Mouse (Mus musculus) liver, postnatal 0 days (tissue): Measurements from ENCODE around the gene Gucy2d. TPM values are rescaled to one million over a fixed set of nuclear protein-coding genes. Genes with fewer than 3 reads are reported as not detected.

Experiments
- ATAC-seq: fragments of 200-750 bp; cut with Nextera tagmentation; 2 replicates; pipeline ENCODE4 v1.8.0; 2017; ENCODE audit warnings: mild to moderate bottlenecking, moderate library complexity
- DNase-seq: peaks from one replicate; pipeline ENCODE4 v3.0.0-alpha.2; 2016
- H3K27ac ChIP-seq: fragments of 300-500 bp; sonication (generic); 2 replicates; pipeline ENCODE4 v1.5.1; 2014; ENCODE audit warnings: antibody characterized with exemption, moderate library complexity, mild to moderate bottlenecking, low read depth
- H3K27me3 ChIP-seq: fragments of 300-500 bp; sonication (generic); 2 replicates; pipeline ENCODE4 v1.6.1; 2014; ENCODE audit warnings: low read length, control low read depth, mixed read lengths; ENCODE audit not compliant: insufficient read depth
- H3K36me3 ChIP-seq: fragments of 300-500 bp; sonication (generic); replicated peaks from 2 replicates; pipeline ENCODE4 v1.6.1; 2014; ENCODE audit warnings: mild to moderate bottlenecking, control low read depth, low read length, moderate library complexity, mixed read lengths; ENCODE audit not compliant: insufficient read depth
- H3K4me1 ChIP-seq: fragments of 300-500 bp; sonication (generic); 2 replicates; pipeline ENCODE4 v1.6.1; 2014; ENCODE audit warnings: antibody characterized with exemption, mild to moderate bottlenecking, control low read depth; ENCODE audit not compliant: insufficient read depth
- H3K4me2 ChIP-seq: fragments of 300-500 bp; sonication (generic); 2 replicates; pipeline ENCODE4 v1.6.1; 2014; ENCODE audit warnings: low read depth, mild to moderate bottlenecking, low read length, moderate library complexity, mixed read lengths
- H3K4me3 ChIP-seq: fragments of 300-500 bp; sonication (generic); 2 replicates; pipeline ENCODE4 v1.5.1; 2014; ENCODE audit warnings: low read depth, low read length
- H3K9ac ChIP-seq: fragments of 300-500 bp; sonication (generic); replicated peaks from 2 replicates; pipeline ENCODE4 v1.6.1; 2014; ENCODE audit warnings: mild to moderate bottlenecking, moderate library complexity
- H3K9me3 ChIP-seq: fragments of 300-500 bp; sonication (generic); 2 replicates; pipeline ENCODE4 v1.6.1; 2016; ENCODE audit warnings: mild to moderate bottlenecking, control low read depth, low read length, mixed read lengths
- CTCF ChIP-seq: sonication (generic); IDR thresholded peaks from 2 replicates; pipeline ENCODE4 v1.5.1; 2016; ENCODE audit warnings: antibody characterized with exemption, low read depth
- EP300 ChIP-seq: IDR thresholded peaks from 2 replicates; pipeline ENCODE4 v1.6.1; 2016; ENCODE audit warnings: antibody characterized with exemption, low read depth, mild to moderate bottlenecking
- WGBS: fragments of 180-500 bp; shearing (Covaris S2); extraction: QIAGEN DNeasy Blood & Tissue Kit; methylation state at CpG from one replicate; pipeline ENCODE4 v1.1.7; 2014; ENCODE audit not compliant: insufficient replicate concordance; 5-methylcytosine and 5-hydroxymethylcytosine counted together
- polyA plus RNA-seq: library from polyadenylated mRNA; unstranded; fragments of >200 nt; fragmentation: Nextera tagmentation; extraction: Ambion mirVana; gene quantifications from 2 replicates; pipeline ENCODE4 v1.2.1, GENCODE M21; 2015

Gene Gucy2d
- polyA plus RNA-seq, 1 experiment from 2014 or later = not detected

- 80% methylated on average over 10 of the region's 10 CpGs for WGBS
- Histone ChIP-seq H3K4me2 (no peak overlapping the region), H3K9ac (no peak overlapping the region)
These were observed 14.3 kb downstream of the Gucy2d start for GRCm38 (mm10) chr7:98454397-98455120.

GRCm38 (mm10) chr7:98460319-98460718 lies 20.1 kb downstream of the Gucy2d start:
- Histone ChIP-seq H3K9me3 (no peaks in the 10 kb centered on the region), H3K27ac (no peak overlapping the region), H3K4me1 (no peaks in the 10 kb centered on the region), H3K27me3 (no peaks in the 10 kb centered on the region), H3K36me3 (no peaks in the 10 kb centered on the region), H3K4me2 (no peak overlapping the region), H3K9ac (no peak overlapping the region), H3K4me3 (no peak overlapping the region)
- DNase-seq (no peak), ATAC-seq (no peak)
- TF ChIP-seq CTCF = no peak
- TF ChIP-seq EP300 = no peak
- WGBS = 73% methylated on average over 7 of the region's 7 CpGs

More at GRCm38 (mm10) chr7:98454397-98455120, 14.3 kb downstream of the Gucy2d start:
- H3K4me1 ChIP-seq = no peaks in the 10 kb centered on the region
- no peaks in the 10 kb centered on the region for H3K36me3 ChIP-seq
- H3K27me3 ChIP-seq = no peaks in the 10 kb centered on the region
- no peaks in the 10 kb centered on the region for H3K9me3 ChIP-seq
- no peak for DNase-seq
- H3K27ac ChIP-seq = no peak overlapping the region
- TF ChIP-seq EP300 (no peak), CTCF (no peak)
- H3K4me3 ChIP-seq = no peak overlapping the region
- ATAC-seq = no peak

GRCm38 (mm10) chr7:98469089-98469488 lies 28.9 kb downstream of the Gucy2d start:
- Histone ChIP-seq H3K36me3 (no peaks in the 10 kb centered on the region), H3K9ac (no peak overlapping the region), H3K4me1 (no peaks in the 10 kb centered on the region), H3K27me3 (no peaks in the 10 kb centered on the region), H3K4me3 (no peak overlapping the region), H3K27ac (no peak overlapping the region), H3K4me2 (no peak overlapping the region), H3K9me3 (no peaks in the 10 kb centered on the region)
- DNase-seq (no peak), ATAC-seq (no peak)
- 57% methylated on average over 3 of the region's 3 CpGs for WGBS
- TF ChIP-seq EP300 = no peak
- no peak for TF ChIP-seq CTCF

GRCm38 (mm10) chr7:98472529-98472928 lies 32.3 kb downstream of the Gucy2d start:
- no peak overlapping the region for H3K27ac ChIP-seq
- H3K9me3 ChIP-seq = no peaks in the 10 kb centered on the region
- H3K9ac ChIP-seq = no peak overlapping the region
- no peaks in the 10 kb centered on the region for H3K4me1 ChIP-seq
- ATAC-seq (no peak), DNase-seq (no peak)
- no peaks in the 10 kb centered on the region for H3K27me3 ChIP-seq
- 68% methylated on average over 2 of the region's 2 CpGs for WGBS
- no peaks in the 10 kb centered on the region for H3K36me3 ChIP-seq
- TF ChIP-seq CTCF (no peak), EP300 (no peak)
- no peak overlapping the region for H3K4me3 ChIP-seq
- no peak overlapping the region for H3K4me2 ChIP-seq

GRCm38 (mm10) chr7:98474558-98474957 lies 34.3 kb downstream of the Gucy2d start:
- no peak overlapping the region for H3K4me3 ChIP-seq
- H3K4me1 ChIP-seq = no peaks in the 10 kb centered on the region
- no peak overlapping the region for H3K27ac ChIP-seq
- H3K27me3 ChIP-seq = no peaks in the 10 kb centered on the region
- H3K9ac ChIP-seq = no peak overlapping the region
- TF ChIP-seq EP300 (no peak), CTCF (no peak)
- no peak for DNase-seq
- H3K36me3 ChIP-seq = no peaks in the 10 kb centered on the region
- WGBS = 65% methylated on average over 1 of the region's 1 CpGs
- no peak overlapping the region for H3K4me2 ChIP-seq
- no peaks in the 10 kb centered on the region for H3K9me3 ChIP-seq
- no peak for ATAC-seq

GRCm38 (mm10) chr7:98477153-98477552 lies 36.9 kb downstream of the Gucy2d start:
- TF ChIP-seq EP300 = no peak
- no peak overlapping the region for H3K9ac ChIP-seq
- ATAC-seq (no peak), DNase-seq (no peak)
- H3K36me3 ChIP-seq = no peaks in the 10 kb centered on the region
- H3K4me3 ChIP-seq = no peak overlapping the region
- WGBS = 84% methylated on average over 4 of the region's 4 CpGs
- no peaks in the 10 kb centered on the region for H3K9me3 ChIP-seq
- H3K4me2 ChIP-seq = no peak overlapping the region
- H3K4me1 ChIP-seq = no peaks in the 10 kb centered on the region
- H3K27ac ChIP-seq = no peak overlapping the region
- H3K27me3 ChIP-seq = no peaks in the 10 kb centered on the region

- no peaks in the 10 kb centered on the region for H3K9me3 ChIP-seq
- no peak overlapping the region for H3K27ac ChIP-seq
- 0 out of 2 replicates have a peak, but pooled peaks cover 4% of the 10 kb centered on the region for H3K27me3 ChIP-seq
- H3K4me1 ChIP-seq = no peaks in the 10 kb centered on the region; the same call in 1 of the 2 replicates
- H3K4me3 ChIP-seq = no peak overlapping the region
- 45% methylated on average over 1 of the region's 1 CpGs for WGBS
- no peaks in the 10 kb centered on the region for H3K36me3 ChIP-seq
- DNase-seq (no peak), ATAC-seq (no peak)
- no peak overlapping the region for H3K4me2 ChIP-seq
- no peak for TF ChIP-seq EP300
- TF ChIP-seq CTCF = no peak
- no peak overlapping the region for H3K9ac ChIP-seq
These were observed 40.3 kb downstream of the Gucy2d start for GRCm38 (mm10) chr7:98480481-98480880.
